Mouse (Mus musculus) MEL-GATA-1-ER (cell line): ENCODE data around the gene Snf8.

Source experiments
- DNase-seq: peaks from one replicate; pipeline ENCODE4 v3.0.0-alpha.2; 2012; ENCODE audit warnings: low read depth; ENCODE audit errors: extremely low read depth

Gene Snf8

GRCm38 (mm10) chr11:96073295-96073993 is 38.8 kb downstream of the Snf8 start:
- DNase-seq: no peak

GRCm38 (mm10) chr11:96074351-96075176 is 39.9 kb downstream of the Snf8 start:
- DNase-seq: no peak

- DNase-seq: no peak
Measured at GRCm38 (mm10) chr11:96075177-96075508, 40.5 kb downstream of the Snf8 start.

- peak; percentile 100 for DNase-seq
Measured at GRCm38 (mm10) chr11:96075509-96076220, 41.0 kb downstream of the Snf8 start, which contains the start of gene Atp5g1. Gene Atp5g1, minus strand, starts transcription at chr11:96075670.

GRCm38 (mm10) chr11:96076221-96077105 is 41.8 kb downstream of the Snf8 start:
- DNase-seq: no peak

GRCm38 (mm10) chr11:96080736-96081135 is 46.1 kb downstream of the Snf8 start:
- DNase-seq: no peak

GRCm38 (mm10) chr11:96082682-96083081 is 48.0 kb downstream of the Snf8 start:
- no peak for DNase-seq

GRCm38 (mm10) chr11:96087981-96088380 is 53.3 kb downstream of the Snf8 start:
- no peak for DNase-seq

- no peak for DNase-seq
Measured at GRCm38 (mm10) chr11:96091073-96091472, 56.4 kb downstream of the Snf8 start.

- DNase-seq: no peak
Measured at GRCm38 (mm10) chr11:96092674-96093291, 58.1 kb downstream of the Snf8 start.

GRCm38 (mm10) chr11:96093361-96093760 is 58.7 kb downstream of the Snf8 start:
- no peak for DNase-seq
